Mouse (Mus musculus) kidney, adult 2 months (tissue): ENCODE measurements around the gene Tead1.

ENCODE experiments used
- CTCF ChIP-seq: fragments of 200-500 bp; conservative IDR thresholded peaks from 2 replicates; pipeline ENCODE4 v1.5.1; 2011; ENCODE audit warnings: low read depth, mild to moderate bottlenecking, control low read depth, low read length, moderate library complexity, mixed read lengths; ENCODE audit not compliant: insufficient read depth, insufficient read length
- POLR2A ChIP-seq: fragments of 200-500 bp; IDR thresholded peaks from one replicate; pipeline ENCODE4 v1.6.1; 2011; ENCODE audit warnings: low read depth, low read length, control low read depth

- TF ChIP-seq POLR2A = no peak
- no peak for TF ChIP-seq CTCF
Observed at GRCm38 (mm10) chr7:112841886-112842285, 162.8 kb downstream of the Tead1 start.
